Mouse (Mus musculus) layer of hippocampus, adult 6 months (tissue): ENCODE data around the gene Mkrn1. TPM values are rescaled to one million over a fixed set of nuclear protein-coding genes. Genes with fewer than 3 reads are reported as not detected.

Experiments used
- long read RNA-seq, 2 experiments: library from polyadenylated mRNA; unstranded; transcript quantifications; one replicate each; pipeline ENCODE4 v2.0.0; 2019 to 2020
- polyA plus RNA-seq: library from polyadenylated mRNA; unstranded; fragments of <200 nt; fragmentation: Nextera tagmentation; gene quantifications from 2 replicates; pipeline ENCODE4 v1.2.3, GENCODE M21; 2021

Mkrn1 gene
- 66.2 and 73.4 TPM in 2 replicates for polyA plus RNA-seq
- long read RNA-seq, experiment 1, transcript Mkrn1-201 (8 exons, 3,046 nt), result major isoform, 50 of 185 reads
- long read RNA-seq, experiment 1, transcript Mkrn1-202 (5 exons, 1,511 nt), result minor isoform, 11 of 185 reads
- long read RNA-seq, experiment 1, transcript Mkrn1-206 (5 exons, 1,485 nt), result minor isoform, 8 of 185 reads
- long read RNA-seq, experiment 1, partial matches to known transcripts, result 29 of 185 reads
- long read RNA-seq, experiment 1, other reads (novel, unspliced or antisense), result 81 of 185 reads
- long read RNA-seq, experiment 2, transcript Mkrn1-206 (5 exons, 1,485 nt), result minor isoform, 16 of 1,018 reads
- long read RNA-seq, experiment 2, transcript Mkrn1-201 (8 exons, 3,046 nt), result major isoform, 595 of 1,018 reads
- long read RNA-seq, experiment 2, transcript Mkrn1-204 (8 exons, 2,992 nt), result minor isoform, 31 of 1,018 reads
- long read RNA-seq, experiment 2, transcript Mkrn1-202 (5 exons, 1,511 nt), result minor isoform, 52 of 1,018 reads
- long read RNA-seq, experiment 2, partial matches to known transcripts, result 33 of 1,018 reads
- long read RNA-seq, experiment 2, other reads (novel, unspliced or antisense), result 288 of 1,018 reads

DNA sequence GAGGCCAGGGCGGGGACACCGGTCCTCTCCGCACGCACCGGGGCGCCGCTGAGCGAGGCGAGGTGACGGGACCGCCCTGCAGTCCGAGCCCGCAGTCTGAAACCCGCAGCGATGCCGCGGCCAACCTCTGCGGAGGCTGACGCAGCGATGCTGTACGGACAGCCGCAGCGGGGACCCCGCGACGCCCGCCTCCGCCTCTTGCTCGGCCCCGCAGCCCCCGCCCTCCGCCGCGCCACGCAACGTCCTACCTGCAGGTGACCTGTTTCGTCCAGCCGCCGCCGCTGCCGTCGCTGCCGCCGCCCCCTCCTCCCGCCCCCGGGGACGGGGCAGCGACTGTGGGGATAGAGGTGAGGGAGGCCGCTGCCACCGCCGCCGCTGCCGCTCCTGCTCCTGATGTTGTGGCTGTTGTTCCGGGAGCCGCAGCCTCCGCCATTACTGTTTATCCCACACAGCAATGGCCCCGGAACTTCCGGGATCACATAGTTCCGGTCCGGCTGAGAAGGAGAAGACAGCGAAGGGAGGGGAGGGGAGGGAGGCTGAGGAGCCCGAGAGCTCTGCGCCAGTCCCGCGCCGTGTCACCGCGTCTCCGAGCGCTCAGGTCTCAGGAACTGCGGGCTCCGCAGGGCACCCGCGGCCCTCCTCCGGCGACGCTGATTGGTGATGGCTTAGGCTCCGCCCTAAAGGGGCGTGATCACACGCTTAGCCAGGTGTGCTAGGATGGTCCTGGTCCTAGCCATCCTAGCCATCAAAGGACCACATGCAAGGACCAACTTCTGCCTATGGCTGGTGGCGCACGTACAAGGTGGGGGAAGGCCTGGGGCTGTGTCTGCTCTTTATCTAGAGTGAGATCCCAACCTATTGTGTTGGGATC, at the start of gene Mkrn1:
TSS of gene Mkrn1 (minus strand) at position 612 of the 871 bp plus-strand sequence.

DNA sequence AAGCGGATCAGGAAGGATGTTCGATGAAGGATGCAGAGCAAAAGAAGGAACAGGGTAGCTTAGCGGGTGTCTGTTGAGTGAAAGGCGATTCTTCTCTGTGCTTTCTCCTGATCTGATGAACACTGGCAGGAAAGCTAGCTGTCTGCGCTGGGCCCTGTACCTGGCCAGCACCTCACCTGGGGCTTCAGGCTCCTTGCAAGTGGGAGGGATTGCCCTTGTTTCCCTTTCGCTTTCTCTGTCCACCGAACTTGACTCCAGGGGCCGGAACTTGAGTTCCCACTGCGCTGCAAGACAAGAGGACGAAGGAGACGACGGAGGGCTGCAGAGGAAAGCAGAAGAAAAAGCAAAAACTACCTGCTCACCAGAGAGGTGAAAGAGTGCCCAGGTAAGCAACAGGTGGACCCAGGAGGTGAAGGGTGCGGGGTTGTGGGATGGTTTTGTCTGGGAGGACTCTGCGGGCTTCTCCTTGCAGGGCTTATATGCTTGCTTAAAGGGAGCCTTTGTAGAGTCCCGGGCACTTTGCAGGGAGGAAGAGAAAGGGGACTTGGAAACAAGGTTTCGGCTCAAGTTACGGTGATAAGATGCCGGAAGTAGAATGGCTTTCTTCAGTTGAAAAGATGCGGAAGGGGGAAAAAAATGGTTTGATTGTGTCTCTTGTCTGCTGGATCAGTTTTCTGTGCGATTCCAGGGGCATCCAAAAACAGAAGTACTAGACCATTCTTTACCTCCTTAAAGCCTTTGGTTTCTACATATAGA, 39.0 kb downstream of the Mkrn1 start, which contains the start of gene Rab19:
TSS of gene Rab19 (plus strand) at position 51 of the 756 bp plus-strand sequence.

DNA sequence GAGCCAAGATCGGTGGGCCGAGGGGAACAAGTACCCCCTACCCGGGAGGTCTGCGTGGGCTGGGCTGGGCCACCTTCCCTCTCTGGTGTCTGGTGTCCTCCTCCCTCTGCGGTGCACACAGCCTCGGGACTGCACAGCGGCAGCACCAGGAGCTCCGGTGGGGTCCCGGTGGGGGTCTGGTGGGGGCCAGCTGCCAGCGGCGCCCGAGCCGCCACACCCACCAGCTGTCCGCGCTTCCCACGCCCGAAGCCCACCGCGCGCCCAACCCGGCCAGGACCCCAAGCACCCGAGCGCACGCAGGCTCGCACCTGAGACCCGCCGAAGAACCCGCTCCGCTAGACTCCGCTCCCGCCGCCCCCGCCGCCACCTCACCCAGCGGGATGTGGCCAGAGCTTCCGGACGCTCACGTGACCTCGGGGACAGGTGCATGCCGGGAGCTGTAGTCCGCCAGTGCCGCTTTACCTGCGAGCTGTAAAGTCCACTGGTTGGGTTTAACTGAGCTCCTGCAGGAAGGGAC, 42.9 kb downstream of the Mkrn1 start, which contains the start of gene Slc37a3:
TSS of gene Slc37a3 (minus strand) at position 365 of the 517 bp plus-strand sequence.

Other genes with a start within 250 kb of the Mkrn1 start
- gene Kdm7a, start 213.7 kb downstream of the Mkrn1 start, polyA plus RNA-seq, result 3.1 and 3.5 TPM in 2 replicates
- 18.1 and 18.4 TPM in 2 replicates for gene Slc37a3, start 42.8 kb downstream of the Mkrn1 start, polyA plus RNA-seq
- 0.20 and 0.28 TPM in 2 replicates for gene Rab19, start 39.3 kb downstream of the Mkrn1 start, polyA plus RNA-seq
- 2.4 and 2.8 TPM in 2 replicates for gene Dennd2a, start 137.4 kb upstream of the Mkrn1 start, polyA plus RNA-seq
- 16.5 and 17.3 TPM in 2 replicates for gene Adck2, start 153.4 kb upstream of the Mkrn1 start, polyA plus RNA-seq
- gene Gm42420, start 165.3 kb upstream of the Mkrn1 start, polyA plus RNA-seq, result 1.6 TPM in 1 of 2 replicates, not detected in the other
- gene Ndufb2, start 172.1 kb upstream of the Mkrn1 start, polyA plus RNA-seq, result 817 and 903 TPM in 2 replicates